Mouse (Mus musculus): Measurements from ENCODE around the gene Hist1h2bm. TPM values are rescaled to one million over a fixed set of nuclear protein-coding genes. Genes with fewer than 3 reads are reported as not detected.
"Not testable (repeated sequence)": the region's sequence is repeated elsewhere in the genome, so short reads cannot be mapped to it uniquely, and the experiment has no call there.

Hist1h2bm gene
- total RNA-seq (2021): 10 to 100 TPM in 1 of 2 experiments, 1 to 10 TPM in 1; 8.6 to 12.7 TPM
- long read RNA-seq, experiment 1: 0 reads
- long read RNA-seq, experiment 2: 0 reads

DNA sequence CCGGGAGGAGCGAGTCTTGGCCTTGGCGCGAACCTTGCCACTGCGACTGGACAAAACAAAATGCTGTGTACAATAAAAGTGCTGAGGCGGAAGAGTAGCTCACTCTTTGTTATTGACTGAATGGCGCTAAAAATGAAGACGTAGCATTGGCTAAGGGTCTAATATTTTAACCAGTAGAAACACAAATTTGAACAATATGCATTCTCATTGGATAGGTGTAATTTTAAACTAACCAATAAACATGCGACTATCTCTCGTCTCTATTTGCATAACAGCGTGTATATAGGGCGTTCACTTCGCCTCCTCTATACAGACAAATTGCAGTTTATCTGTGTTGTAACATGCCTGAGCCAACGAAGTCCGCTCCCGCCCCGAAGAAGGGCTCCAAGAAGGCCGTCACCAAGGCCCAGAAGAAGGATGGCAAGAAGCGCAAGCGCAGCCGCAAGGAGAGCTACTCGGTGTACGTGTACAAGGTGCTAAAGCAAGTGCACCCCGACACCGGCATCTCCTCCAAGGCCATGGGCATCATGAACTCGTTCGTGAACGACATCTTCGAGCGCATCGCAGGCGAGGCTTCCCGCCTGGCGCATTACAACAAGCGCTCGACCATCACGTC, at the start of gene Hist1h2bm:
Gene Hist1h2bm (plus strand): TSS at position 288 of the 616 bp plus-strand sequence.
- DNase-seq (ENCODE audit: low spot score in 2 of 2): peak; percentile 62 to 89

DNA sequence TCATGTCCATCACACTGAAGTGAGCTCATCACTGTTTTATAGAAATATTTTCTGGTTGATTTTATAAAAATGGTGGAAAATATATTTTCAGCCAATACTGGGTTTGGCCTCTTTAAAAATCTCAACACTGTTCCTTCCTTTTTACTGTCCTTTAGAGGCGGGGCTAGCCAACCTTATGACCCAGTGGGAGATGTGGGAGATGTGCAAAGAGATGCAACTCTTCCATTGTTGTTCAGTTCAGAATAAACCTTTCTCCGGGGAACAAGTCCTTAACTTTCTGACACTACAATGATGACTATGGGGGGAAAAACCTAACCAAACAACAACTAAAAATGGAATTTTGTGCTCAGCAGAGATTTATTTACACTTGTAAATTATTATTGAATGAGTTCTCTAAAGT, 44.5 kb upstream of the Hist1h2bm start, which contains the start of gene Olfr1360:
Gene Olfr1360 (minus strand): TSS at position 101 of the 400 bp plus-strand sequence.
- DNase-seq (ENCODE audit: low spot score in 2 of 2): no peak

DNA sequence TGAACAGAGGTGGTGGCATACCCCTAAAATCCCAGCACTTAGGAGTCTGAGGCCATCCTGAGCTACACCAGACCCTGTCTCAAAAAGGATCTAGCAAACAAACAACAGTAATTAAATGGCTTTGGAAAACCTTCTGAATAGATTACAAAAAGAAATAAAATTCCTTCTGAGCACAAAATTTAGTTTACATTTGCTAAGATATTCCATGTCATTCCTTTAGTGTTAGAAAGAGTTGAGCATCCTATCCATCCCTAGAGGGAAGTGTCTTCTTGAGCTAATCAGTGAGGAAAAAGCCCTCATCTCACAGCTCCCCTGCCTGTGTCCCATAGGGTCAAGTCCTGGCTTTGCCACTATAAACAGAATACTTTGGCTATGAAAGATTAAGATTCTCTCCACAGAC, 24.0 kb upstream of the Hist1h2bm start, which contains the start of gene Olfr1359:
Gene Olfr1359 (plus strand): TSS at position 301 of the 400 bp plus-strand sequence.
- no peak for DNase-seq (ENCODE audit: low spot score in 2 of 2)

DNA sequence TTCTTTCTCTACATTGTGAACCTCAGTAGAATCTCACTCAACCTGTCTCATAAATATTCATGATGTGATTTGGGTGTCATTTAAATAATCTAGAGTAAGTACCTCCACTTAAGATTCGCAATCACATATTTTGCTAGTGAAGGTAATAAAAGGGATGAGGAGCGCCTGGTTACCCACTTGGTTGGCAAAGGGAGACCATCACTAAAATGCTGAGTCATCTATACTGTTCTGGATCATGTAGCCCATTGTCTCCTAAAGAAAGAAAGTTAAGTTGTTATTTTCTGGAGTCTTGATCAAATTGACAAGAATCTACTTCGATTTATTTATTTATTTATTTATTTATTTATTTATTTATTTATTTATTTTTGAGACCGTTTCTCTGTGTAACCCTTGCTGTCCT, 15.2 kb upstream of the Hist1h2bm start:
- DNase-seq (ENCODE audit: low spot score in 2 of 2): no peak

DNA sequence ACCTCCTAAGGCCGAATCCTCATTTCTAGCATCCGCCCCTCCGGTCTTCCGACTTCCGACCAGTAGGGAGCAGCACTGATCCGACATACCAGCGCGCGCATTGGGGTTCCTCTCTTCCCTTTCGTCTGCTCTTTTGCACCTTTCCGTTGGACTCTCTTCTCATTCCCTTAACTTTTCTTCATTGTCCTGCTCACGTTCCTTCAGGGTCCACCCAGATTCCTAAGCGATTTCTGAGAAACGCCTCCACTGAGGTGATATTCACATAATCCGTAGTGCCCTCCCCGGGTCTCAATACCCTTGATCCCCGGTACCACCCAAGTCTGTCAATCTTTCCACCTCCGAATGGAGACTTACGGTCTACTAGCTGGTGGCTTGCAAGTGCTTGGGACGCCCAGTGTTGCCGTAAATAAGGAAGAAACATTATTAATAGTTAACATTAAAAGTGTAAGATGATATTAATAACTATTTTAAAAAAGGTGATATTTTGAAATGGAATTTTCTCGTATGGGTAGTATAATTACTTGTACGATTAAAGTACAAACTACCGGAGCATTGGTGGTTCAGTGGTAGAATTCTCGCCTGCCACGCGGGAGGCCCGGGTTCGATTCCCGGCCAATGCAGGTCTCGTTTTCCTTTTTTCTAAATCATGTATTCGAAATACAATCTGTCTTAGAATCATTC, 11.7 kb upstream of the Hist1h2bm start:
- DNase-seq (ENCODE audit: low spot score in 2 of 2): peak; percentile 91 to 92

DNA sequence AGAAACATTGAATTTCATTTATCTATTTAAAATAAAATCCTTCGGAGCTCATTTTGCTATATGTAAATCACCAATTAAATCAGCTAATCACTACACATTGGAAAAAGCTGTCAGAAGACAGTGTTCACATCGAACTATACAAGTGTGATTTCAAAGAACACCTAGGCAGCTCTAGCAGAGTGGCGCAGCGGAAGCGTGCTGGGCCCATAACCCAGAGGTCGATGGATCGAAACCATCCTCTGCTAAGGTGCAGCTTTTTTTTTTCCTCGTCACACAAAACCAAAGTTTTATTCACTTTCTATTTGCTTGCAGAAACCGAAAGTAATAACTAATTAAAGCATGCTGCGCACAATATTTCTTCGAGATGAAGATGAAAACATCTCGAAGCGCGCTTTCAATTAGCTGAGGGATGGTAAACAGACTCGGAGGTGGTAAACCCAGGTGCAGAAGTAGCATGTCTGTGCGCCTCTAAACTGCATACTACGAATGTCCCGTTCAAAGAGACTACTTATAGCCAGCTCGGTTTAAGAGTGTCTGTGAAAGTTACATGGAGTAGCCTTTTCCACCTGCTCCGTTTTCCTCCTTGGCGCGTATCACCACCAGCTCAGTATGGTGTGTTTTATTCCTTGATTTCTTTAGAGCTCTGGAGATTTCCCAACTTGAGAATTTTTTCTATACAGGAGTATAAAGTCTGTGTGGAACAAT, 10.9 kb upstream of the Hist1h2bm start:
- DNase-seq (ENCODE audit: low spot score in 2 of 2): peak; percentile 81 to 87

DNA sequence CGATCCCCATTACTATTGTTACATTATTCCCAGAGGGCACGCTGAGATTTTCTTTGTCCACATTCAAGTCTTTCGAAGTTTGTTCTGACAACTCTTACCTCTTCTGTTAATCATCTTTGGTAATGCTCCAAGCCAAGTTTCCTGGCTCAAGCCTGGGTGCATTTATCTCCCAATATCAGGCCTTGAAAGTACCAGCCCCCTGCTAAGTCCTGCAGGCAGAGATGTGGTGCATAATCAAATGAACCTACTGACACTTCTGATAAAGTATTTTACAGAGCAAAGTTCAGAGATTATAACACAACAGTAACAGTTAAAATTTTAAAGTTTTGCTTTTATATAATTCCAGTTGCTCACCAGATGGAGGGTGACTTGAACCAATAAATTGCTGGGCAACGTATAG, 10.1 kb upstream of the Hist1h2bm start:
- DNase-seq (ENCODE audit: low spot score in 2 of 2): no peak

DNA sequence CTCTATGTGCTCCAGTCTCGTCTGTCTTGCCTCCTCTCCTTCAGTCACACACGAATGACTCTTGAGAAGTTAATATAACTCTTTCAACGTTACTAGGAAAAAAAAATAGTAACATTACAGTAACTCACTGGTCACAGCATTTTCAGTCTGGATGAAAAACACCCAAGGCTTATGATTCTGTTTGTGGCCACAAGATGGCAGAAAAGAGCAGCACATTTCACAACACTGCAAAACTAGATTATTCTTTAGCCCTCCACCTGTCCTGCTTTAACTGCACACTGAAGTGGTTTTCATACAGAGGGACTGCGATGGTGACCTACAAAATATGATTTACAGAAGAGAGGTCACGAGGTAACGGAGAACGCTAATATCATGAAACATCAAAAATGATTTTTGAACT, 7.1 kb upstream of the Hist1h2bm start:
- DNase-seq (ENCODE audit: low spot score in 2 of 2): peak; percentile 63 to 78

DNA sequence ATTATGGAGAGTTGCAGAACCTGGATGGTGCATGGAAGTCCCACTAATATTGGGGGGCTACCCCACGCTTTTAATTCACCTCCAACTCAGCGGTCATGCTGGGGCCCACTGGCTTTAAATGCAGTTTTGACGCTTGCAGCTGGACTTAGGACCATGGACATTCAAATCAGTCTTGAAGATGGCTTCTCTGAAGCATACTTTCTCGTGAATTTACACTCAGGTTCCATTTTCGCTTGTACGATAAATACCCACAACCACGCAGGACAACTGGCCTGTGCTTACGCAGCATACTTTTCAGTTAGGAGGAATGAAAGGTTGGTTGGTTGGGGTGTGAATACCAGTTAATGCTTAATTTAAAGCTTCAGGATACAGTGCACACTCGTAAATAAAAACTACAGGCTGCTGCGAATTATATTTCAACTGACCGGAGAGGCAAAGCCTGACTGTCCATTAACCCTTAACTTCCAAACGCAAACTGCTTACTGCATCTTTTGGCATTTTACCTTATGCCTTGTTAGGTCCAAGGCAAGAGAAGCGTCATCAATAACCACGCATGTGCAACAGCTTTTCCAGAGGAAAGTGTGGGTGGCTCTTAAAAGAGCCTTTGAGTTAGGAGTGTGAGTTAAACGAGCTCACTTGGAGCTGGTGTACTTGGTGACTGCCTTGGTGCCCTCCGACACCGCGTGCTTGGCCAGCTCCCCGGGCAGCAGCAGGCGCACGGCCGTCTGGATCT, 6.5 kb upstream of the Hist1h2bm start:
- DNase-seq (ENCODE audit: low spot score in 2 of 2): peak; percentile 13 to 26

DNA sequence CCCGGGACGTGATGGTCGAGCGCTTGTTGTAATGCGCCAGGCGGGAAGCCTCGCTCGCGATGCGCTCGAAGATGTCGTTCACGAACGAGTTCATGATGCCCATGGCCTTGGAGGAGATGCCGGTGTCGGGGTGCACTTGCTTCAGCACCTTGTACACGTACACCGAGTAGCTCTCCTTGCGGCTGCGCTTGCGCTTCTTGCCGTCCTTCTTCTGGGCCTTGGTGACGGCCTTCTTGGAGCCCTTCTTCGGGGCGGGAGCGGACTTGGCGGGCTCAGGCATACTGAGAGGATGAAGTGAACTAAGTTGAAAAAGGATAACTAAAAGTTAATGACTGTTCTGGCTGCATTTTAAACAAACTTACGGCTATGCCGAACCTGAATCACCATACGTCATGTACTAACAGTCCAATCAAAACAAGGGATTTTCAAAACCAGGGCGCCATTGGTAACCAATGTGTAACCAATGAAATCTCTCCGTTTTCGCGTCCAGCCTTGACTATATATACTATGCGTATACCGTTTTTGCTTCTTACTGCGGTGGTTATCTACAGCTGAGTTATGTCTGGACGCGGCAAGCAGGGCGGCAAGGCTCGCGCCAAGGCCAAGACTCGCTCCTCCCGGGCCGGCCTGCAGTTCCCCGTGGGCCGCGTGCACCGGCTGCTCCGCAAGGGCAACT, 5.8 kb upstream of the Hist1h2bm start, which contains the start of the genes Hist1h2bl and Hist1h2ai:
Gene Hist1h2bl (minus strand): TSS at position 280 of the 676 bp plus-strand sequence.
Gene Hist1h2ai (plus strand): TSS at position 559 of the 676 bp plus-strand sequence.
- peak; percentile 72 to 96 for DNase-seq (ENCODE audit: low spot score in 2 of 2)

DNA sequence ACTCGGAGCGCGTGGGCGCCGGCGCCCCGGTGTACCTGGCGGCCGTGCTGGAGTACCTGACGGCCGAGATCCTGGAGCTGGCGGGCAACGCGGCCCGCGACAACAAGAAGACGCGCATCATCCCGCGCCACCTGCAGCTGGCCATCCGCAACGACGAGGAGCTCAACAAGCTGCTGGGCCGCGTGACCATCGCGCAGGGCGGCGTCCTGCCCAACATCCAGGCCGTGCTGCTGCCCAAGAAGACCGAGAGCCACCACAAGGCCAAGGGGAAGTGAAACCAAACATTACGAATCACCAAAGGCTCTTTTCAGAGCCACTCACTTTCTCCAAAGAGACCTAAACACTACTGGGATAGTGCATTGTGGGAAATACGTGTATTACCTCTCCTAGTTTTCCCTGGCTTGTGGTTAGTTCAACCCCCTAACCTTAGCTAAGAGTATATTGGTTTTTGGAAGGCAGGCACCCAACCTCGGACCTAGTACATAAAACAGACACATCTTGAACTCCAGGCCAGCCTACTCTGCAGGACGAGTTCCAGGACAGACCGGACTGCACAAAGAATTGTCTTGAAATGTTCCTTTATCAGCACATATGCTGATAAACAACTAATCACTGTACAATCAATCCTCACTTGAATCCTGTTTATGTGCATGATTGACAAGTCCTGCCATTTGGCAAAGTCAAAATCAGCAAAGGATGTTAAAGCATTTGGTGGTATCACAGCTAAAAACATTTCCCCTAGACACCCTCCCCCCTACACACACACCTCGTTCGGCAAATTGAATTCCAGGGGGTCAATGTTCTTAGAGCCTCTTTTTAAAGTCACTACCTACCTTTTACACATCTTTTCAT, 5.1 kb upstream of the Hist1h2bm start:
- peak; percentile 19 to 26 for DNase-seq (ENCODE audit: low spot score in 2 of 2)

DNA sequence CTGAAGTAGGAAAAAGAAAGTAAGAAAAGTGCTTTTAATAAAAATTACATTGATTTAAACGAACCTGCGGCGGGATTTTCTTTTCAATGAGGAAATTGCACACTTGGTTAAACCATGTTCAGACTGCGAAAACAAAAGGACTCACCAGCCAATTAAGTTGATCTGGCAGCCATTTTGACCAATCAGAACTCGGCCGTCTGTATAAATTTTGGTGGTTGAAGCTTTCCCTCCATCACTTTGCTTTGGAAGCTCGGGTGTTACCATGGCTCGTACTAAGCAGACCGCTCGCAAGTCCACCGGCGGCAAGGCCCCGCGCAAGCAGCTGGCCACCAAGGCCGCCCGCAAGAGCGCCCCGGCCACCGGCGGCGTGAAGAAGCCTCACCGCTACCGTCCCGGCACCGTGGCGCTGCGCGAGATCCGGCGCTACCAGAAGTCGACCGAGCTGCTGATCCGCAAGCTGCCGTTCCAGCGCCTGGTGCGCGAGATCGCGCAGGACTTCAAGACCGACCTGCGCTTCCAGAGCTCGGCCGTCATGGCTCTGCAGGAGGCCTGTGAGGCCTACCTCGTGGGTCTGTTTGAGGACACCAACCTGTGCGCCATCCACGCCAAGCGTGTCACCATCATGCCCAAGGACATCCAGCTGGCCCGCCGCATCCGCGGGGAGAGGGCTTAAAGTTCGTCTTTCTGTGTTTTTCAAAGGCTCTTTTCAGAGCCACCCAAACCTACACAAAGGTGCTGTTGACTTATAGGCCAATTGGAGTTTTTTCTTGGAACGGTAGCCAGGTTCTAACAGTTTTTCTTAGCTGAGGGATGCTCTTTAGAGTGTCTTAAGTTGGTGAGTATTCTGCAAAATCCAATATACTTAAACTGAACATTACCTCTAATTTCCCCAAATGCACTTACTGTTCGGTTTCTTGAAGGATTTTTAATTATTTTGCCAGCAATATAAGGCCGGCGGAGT, 4.2 kb upstream of the Hist1h2bm start, which contains the start of gene Hist1h3h:
Gene Hist1h3h (plus strand): TSS at position 263 of the 961 bp plus-strand sequence.
- DNase-seq (ENCODE audit: low spot score in 2 of 2): peak; percentile 82 to 94

DNA sequence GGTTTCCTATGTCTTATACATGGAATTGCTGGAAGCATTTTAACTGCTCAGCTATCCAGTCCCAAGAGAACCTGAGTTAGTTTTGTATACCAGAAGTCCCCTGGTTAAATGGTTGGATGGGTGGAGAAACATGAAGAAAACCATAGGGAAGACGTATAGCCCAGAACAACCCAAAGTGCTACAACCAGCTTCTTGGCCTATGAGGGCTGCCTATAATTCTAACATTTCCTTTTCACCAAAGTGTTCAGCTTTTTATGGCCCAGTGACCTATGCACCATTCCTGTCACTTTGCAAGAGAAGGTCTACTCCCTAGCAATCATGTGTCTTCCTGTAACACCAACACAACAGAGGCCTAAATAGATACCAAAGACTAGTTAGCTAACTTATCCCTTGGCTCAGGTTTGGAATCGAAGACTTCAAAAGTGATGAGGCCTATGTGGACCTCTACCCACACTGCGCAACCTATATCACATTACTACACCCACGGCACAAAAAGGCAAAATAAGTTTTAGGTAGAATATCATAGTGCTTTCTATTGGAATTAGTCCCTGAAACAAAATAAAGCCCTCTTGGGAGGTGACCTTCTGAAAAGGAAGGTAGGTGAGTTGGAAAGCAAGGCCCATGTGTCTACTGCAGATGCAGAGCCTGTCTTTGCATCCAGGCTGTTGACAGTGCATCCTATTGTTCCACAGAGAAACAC, 3.3 kb upstream of the Hist1h2bm start:
- no peak for DNase-seq (ENCODE audit: low spot score in 2 of 2)

DNA sequence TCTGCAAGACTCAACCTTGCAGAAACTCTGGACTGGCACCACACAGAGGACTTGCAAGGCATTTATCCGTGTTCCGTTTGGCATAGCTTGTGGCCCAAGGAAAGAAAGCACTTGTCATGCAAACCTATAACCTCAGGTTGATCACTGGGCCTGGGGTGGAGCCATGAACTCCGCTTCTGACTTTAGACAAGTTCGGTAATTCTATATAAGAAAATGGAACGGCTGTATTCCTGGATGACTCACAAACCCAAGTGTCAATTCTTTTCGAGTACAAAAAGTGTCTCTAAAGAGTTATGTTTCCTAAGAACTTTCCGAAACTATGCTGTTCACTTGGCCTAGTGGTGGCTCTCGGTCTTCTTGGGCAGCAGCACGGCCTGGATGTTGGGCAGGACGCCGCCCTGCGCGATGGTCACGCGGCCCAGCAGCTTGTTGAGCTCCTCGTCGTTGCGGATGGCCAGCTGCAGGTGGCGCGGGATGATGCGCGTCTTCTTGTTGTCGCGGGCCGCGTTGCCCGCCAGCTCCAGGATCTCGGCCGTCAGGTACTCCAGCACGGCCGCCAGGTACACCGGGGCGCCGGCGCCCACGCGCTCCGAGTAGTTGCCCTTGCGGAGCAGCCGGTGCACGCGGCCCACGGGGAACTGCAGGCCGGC, 612 bp upstream of the Hist1h2bm start:
- not testable (repeated sequence) for DNase-seq (ENCODE audit: low spot score in 2 of 2)

DNA sequence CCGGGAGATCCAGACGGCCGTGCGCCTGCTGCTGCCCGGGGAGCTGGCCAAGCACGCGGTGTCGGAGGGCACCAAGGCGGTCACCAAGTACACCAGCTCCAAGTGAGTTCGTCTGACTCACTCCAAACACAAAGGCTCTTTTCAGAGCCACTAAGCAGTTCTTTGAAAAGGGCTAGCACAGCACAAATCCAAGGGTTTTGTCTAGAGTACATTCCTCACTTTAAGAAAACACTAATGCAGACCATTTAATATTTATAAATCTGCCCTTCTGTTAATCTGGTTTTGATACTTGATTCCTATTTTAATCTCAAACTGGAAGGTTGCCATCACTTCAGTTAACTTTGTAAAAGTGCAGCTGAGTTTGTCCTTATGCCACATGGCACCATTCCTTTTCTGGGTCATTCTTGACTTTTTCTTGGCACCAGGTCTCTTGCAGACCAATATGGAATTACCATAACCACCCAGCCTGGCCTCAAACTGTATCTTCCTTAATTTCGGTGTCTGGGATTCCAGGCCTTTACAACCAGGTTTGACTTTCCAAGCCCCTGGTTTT, 605 bp downstream of the Hist1h2bm start:
- peak in 1 of 2 experiments; percentile 10 for DNase-seq (ENCODE audit: low spot score in 2 of 2)

DNA sequence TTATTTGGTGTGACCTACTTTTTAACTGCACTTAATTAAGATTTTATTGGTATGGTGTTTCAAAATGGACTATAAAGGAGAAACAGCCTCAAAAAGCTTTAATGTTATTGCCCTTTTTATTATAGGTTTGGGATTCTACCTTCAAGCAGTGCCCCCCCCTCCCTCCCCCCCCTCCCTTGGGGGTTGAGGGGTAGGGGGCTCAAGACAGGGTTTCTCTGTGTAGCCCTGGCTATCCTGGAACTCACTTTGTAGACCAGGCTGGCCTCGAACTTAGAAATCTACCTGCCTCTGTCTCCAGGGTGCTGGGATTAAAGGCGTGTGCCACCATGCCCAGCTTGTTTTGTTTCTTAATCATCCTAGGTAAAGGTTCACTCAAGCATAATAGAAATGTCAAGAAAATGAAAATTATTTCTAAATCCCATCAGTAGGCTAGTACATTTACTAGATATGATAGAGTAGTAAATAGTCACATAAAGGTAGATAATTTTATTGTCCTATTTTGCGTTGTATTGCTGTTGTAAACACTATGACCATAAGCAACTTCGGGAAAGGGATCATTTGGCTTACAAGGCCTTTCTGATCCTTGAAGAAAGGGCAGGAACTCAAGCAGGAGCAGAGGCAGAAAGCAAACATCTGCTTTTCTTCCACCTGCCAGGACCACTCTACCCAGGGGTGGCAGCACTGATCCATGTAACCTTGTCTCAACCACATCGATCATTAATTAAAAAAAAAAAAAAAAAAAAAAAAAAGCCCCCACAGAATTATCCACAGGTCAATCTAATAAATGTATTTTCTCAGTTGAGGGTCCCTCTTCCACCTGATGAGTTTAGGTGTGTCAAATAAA, 1.4 kb downstream of the Hist1h2bm start:
- no peak for DNase-seq (ENCODE audit: low spot score in 2 of 2)

Measured in layer of hippocampus, postnatal 14 days (tissue).